Mouse (Mus musculus) layer of hippocampus, adult 11-12 months (tissue): ENCODE measurements around the gene Cdc16.

Source experiments
- DNase-seq: peaks from one replicate; pipeline ENCODE4 v3.0.0; 2022; ENCODE audit warnings: low spot score

Cdc16 gene

GRCm38 (mm10) chr8:13828598-13829172, 71.2 kb downstream of the Cdc16 start:
- no peak for DNase-seq
